Mouse (Mus musculus) limb, embryonic 11.5 days (tissue): Measurements from ENCODE around the gene Grm8. TPM values are rescaled to one million over a fixed set of nuclear protein-coding genes. Genes with fewer than 3 reads are reported as not detected.
A peak's percentile ranks its signal among the peaks of the same experiment; 100 is the strongest.

Experiments used
- microRNA counts: library from miRNA; unstranded; fragments of <30 nt; microRNA quantifications from one replicate; lab custom pipeline; 2016
- microRNA-seq: library from miRNA; unstranded; fragments of <30 nt; microRNA quantifications from one replicate; pipeline ENCODE4, GENCODE M21; 2016
- polyA plus RNA-seq: library from polyadenylated mRNA; unstranded; fragments of >200 nt; fragmentation: Nextera tagmentation; extraction: Ambion mirVana; gene quantifications from 2 replicates; pipeline ENCODE4 v1.2.1, GENCODE M21; 2014

The Grm8 gene
- polyA plus RNA-seq, 1 experiment from 2014 or later = 0.51 TPM

MicroRNA genes within 50 kb of the gene (microRNA counts, 519-probe panel; counts per million panel counts)
- 2,908 counts per million, percentile 33 among the panel's probes with 10 or more counts for microRNA mmu-miR-592 (lab: Ali Mortazavi, UCI)

Small RNAs within 50 kb of the gene (microRNA-seq; reads per million reads assigned to microRNA genes)
- gene Mir592 = 12.8 reads per million, percentile 22 among the genes with 10 or more reads in this experiment
